Mouse (Mus musculus): ENCODE data around the gene Lim2. TPM values are rescaled to one million over a fixed set of nuclear protein-coding genes. Genes with fewer than 3 reads are reported as not detected.

Lim2 gene
- polyA plus RNA-seq, 1 experiment, result not detected

DNA sequence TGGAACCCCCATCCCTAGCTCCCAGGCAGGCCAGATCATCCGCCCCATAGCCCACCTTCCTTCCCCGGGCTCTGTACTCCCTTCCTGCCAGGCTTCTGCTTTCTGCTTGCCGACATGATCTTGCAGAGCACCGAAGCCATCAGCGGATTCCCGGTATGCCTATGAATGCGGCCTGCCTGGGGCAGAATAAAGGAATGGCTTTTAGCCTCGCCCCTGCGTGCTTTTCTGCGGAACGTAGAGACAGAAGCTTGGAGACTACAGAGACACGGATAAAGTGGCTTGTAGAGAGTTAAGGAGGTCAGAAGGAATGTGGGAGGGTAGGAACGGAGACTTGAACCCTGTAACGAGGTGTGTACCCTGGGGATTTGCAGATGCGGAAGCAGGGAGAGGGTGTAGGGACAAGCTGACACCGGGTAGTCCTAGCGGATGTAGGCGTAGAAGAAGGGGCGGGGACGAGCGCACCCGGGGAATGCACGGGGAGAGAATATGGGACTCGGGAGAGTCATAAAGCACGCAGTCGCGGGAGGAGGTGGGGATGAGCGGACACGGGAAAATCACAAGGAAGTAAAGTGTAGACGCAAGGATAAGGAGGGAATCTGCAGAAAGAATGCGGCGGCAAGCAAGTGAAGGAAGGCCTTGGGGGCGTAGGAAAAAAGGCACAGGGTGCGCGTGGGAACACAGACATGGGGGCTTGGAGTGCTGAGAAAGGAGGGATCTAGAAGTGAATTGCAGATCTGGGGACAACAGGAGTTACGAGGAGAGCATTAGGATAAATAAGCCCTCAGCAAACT, 15.9 kb downstream of the Lim2 start:
- Histone ChIP-seq H3K4me1 (ENCODE audit: control insufficient read depth, insufficient read depth, low read length) (peaks cover 22% of the 10 kb centered on the region), H3K27ac (ENCODE audit: insufficient read depth, low read depth, low read length) (peak overlapping the region; percentile 100), H3K36me3 (ENCODE audit: control insufficient read depth, insufficient read depth, low read length) (no peaks in the 10 kb centered on the region), H3K27me3 (replicated peaks; ENCODE audit: control insufficient read depth, insufficient read depth, low read length) (no peaks in the 10 kb centered on the region), H3K4me3 (ENCODE audit: insufficient read depth, low read depth, low read length) (peak overlapping the region; percentile 71)
- DNase-seq, result peak; percentile 92
- WGBS, result 1% methylated on average over 36 of the region's 36 CpGs
- no peak for TF ChIP-seq CTCF (conservative IDR thresholded peaks at IDR 0.05; ENCODE audit: insufficient read depth, insufficient read length, low read depth, low read length)
- TF ChIP-seq POLR2A (IDR thresholded peaks at IDR 0.05; ENCODE audit: low read depth, low read length), result peak; percentile 64

DNA sequence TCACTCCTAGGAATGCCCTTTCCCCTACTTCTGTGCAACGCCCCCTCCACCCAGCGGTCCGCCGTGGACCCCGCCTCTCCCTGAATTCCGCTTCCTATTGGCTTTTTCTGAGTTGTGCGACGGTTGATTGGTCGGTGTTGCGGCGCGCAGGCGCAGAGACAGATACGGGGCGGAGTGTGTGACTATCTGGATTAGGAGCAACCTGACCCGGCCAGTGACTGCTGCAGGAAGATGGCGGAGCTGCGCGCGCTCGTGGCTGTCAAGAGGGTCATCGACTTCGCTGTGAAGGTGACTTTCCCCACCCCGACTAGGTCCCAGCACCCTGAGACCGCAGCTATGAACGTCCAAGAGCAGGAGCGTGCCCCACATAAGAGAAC, 16.4 kb downstream of the Lim2 start, which contains the start of the genes Etfb and Gm45233:
Etfb (plus strand) TSS at position 167 of the 377 bp plus-strand sequence.
Gm45233 (plus strand) TSS at position 212 of the 377 bp plus-strand sequence.
- DNase-seq, result peak; percentile 99
- Histone ChIP-seq H3K36me3 (ENCODE audit: control insufficient read depth, insufficient read depth, low read length) (no peaks in the 10 kb centered on the region), H3K4me3 (ENCODE audit: insufficient read depth, low read depth, low read length) (peak within 1 kb of the TSS; percentile 77), H3K4me1 (ENCODE audit: control insufficient read depth, insufficient read depth, low read length) (peaks cover 24% of the 10 kb centered on the region), H3K27ac (ENCODE audit: insufficient read depth, low read depth, low read length) (peak within 1 kb of the TSS; percentile 100), H3K27me3 (replicated peaks; ENCODE audit: control insufficient read depth, insufficient read depth, low read length) (no peaks in the 10 kb centered on the region)
- no peak for TF ChIP-seq CTCF (conservative IDR thresholded peaks at IDR 0.05; ENCODE audit: insufficient read depth, insufficient read length, low read depth, low read length)
- TF ChIP-seq POLR2A (IDR thresholded peaks at IDR 0.05; ENCODE audit: low read depth, low read length), result peak; percentile 96
- WGBS, result under 1% methylated on average over 27 of the region's 27 CpGs

DNA sequence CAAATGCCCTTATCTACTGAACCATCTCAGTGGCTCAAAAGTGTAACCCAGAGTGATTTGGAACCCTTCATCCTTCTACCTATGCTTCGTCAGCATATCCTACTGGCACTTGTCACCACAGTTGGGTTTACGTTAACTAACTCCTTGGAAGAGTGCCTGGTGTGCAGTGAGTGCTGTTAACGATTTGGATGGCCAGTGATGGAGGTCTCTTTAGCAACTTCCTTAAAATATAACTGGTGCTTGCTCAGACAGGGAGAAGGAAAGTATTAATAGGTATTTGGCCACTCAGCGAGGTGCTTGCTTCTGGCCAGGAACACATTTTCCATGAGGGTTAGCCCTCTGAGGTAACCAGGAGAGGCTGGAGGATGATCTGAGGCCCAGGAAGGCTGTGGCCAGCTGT, 20.3 kb downstream of the Lim2 start:
- TF ChIP-seq POLR2A (IDR thresholded peaks at IDR 0.05; ENCODE audit: low read depth, low read length) (no peak), CTCF (conservative IDR thresholded peaks at IDR 0.05; ENCODE audit: insufficient read depth, insufficient read length, low read depth, low read length) (no peak)
- WGBS, result 27% methylated on average over 4 of the region's 4 CpGs
- peaks cover 34% of the 10 kb centered on the region for H3K4me1 ChIP-seq (ENCODE audit: control insufficient read depth, insufficient read depth, low read length)
- H3K27ac ChIP-seq (ENCODE audit: insufficient read depth, low read depth, low read length), result peak overlapping the region; percentile 51; the same call in 1 of the 2 replicates
- no peaks in the 10 kb centered on the region for H3K27me3 ChIP-seq (replicated peaks; ENCODE audit: control insufficient read depth, insufficient read depth, low read length)
- H3K36me3 ChIP-seq (ENCODE audit: control insufficient read depth, insufficient read depth, low read length), result no peaks in the 10 kb centered on the region; the same call in 1 of the 2 replicates
- peak; percentile 95 for DNase-seq
- H3K4me3 ChIP-seq (ENCODE audit: insufficient read depth, low read depth, low read length), result no peak overlapping the region

DNA sequence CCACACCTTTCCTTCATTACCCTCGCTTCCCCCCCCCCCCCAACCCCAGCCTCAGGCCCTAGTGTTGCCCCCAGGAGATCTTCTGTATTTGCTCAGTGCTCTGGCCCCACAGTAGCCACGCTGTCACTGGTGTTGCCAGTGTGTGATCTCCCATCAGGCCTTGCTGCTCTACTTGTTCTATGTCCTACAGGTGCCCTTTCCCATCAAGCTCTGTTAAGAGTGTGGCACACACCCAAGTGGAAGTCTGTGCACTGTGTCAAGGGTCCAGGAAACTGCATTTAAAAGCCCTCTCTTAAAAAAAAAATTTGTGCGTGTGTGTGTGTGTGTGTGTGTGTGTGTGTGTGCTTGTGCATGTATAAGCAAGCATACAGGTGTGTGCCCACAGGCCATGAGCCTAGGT, 20.8 kb downstream of the Lim2 start:
- Histone ChIP-seq H3K27me3 (replicated peaks; ENCODE audit: control insufficient read depth, insufficient read depth, low read length) (no peaks in the 10 kb centered on the region), H3K27ac (ENCODE audit: insufficient read depth, low read depth, low read length) (peak overlapping the region; percentile 51), H3K4me3 (ENCODE audit: insufficient read depth, low read depth, low read length) (no peak overlapping the region), H3K36me3 (ENCODE audit: control insufficient read depth, insufficient read depth, low read length) (no peaks in the 10 kb centered on the region; the same call in 1 of the 2 replicates), H3K4me1 (ENCODE audit: control insufficient read depth, insufficient read depth, low read length) (peaks cover 38% of the 10 kb centered on the region)
- TF ChIP-seq CTCF (conservative IDR thresholded peaks at IDR 0.05; ENCODE audit: insufficient read depth, insufficient read length, low read depth, low read length), result no peak
- no peak for TF ChIP-seq POLR2A (IDR thresholded peaks at IDR 0.05; ENCODE audit: low read depth, low read length)
- DNase-seq, result peak; percentile 77
- WGBS, result 47% methylated on average over 3 of the region's 3 CpGs

DNA sequence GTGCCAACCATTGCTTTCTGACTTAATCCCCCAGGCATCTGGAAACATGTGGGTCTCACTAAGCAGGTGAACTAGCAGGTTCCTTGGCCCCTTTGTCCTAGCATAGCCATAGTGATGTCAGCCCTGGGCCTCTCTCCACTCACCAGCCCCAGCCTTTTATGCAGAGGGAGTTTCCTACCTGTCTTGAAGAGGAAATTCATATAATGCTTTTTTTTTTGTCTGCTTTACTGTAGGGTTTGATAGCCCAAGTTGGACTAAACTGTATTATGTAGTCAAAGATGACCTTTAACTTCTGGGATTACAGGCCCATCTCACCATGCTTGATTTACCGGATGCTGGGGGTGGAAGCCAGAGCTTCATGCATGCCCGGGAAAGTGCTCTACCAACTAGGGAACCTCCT, 22.3 kb downstream of the Lim2 start:
- DNase-seq, result no peak
- Histone ChIP-seq H3K27ac (ENCODE audit: insufficient read depth, low read depth, low read length) (peak overlapping the region; percentile 8; the same call in 1 of the 2 replicates), H3K4me3 (ENCODE audit: insufficient read depth, low read depth, low read length) (no peak overlapping the region), H3K27me3 (replicated peaks; ENCODE audit: control insufficient read depth, insufficient read depth, low read length) (no peaks in the 10 kb centered on the region), H3K4me1 (ENCODE audit: control insufficient read depth, insufficient read depth, low read length) (peaks cover 45% of the 10 kb centered on the region), H3K36me3 (ENCODE audit: control insufficient read depth, insufficient read depth, low read length) (no peaks in the 10 kb centered on the region; the same call in 1 of the 2 replicates)
- TF ChIP-seq CTCF (conservative IDR thresholded peaks at IDR 0.05; ENCODE audit: insufficient read depth, insufficient read length, low read depth, low read length) (no peak), POLR2A (IDR thresholded peaks at IDR 0.05; ENCODE audit: low read depth, low read length) (no peak)
- WGBS, result 61% methylated on average over 2 of the region's 2 CpGs

DNA sequence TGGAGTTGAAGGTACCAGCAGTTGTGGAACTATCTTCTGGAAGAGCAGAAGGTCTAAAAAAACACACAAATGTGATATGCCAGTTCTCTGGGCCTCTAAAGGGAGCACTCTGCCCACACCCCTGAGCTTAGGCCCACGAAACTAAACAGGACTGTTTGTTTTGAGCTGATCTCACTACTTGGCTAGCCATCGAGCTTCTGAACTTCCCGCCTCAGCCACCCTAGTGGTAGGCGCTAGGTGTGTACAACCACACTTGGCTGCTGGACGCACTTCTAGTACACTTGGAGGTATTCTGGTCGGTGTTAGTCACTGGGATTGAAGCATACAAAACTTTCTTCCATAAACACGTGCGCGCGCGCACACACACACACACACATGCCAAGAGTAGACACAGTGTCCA, 24.3 kb downstream of the Lim2 start:
- no peak for DNase-seq
- no peak overlapping the region for H3K4me3 ChIP-seq (ENCODE audit: insufficient read depth, low read depth, low read length)
- peaks cover 1% of the 10 kb centered on the region; the same call in 1 of the 2 replicates for H3K36me3 ChIP-seq (ENCODE audit: control insufficient read depth, insufficient read depth, low read length)
- TF ChIP-seq CTCF (conservative IDR thresholded peaks at IDR 0.05; ENCODE audit: insufficient read depth, insufficient read length, low read depth, low read length), result no peak; the same call in 1 of the 2 replicates
- TF ChIP-seq POLR2A (IDR thresholded peaks at IDR 0.05; ENCODE audit: low read depth, low read length), result no peak
- no peaks in the 10 kb centered on the region for H3K27me3 ChIP-seq (replicated peaks; ENCODE audit: control insufficient read depth, insufficient read depth, low read length)
- peaks cover 39% of the 10 kb centered on the region for H3K4me1 ChIP-seq (ENCODE audit: control insufficient read depth, insufficient read depth, low read length)
- H3K27ac ChIP-seq (ENCODE audit: insufficient read depth, low read depth, low read length), result no peak overlapping the region
- WGBS, result 87% methylated on average over 11 of the region's 11 CpGs

DNA sequence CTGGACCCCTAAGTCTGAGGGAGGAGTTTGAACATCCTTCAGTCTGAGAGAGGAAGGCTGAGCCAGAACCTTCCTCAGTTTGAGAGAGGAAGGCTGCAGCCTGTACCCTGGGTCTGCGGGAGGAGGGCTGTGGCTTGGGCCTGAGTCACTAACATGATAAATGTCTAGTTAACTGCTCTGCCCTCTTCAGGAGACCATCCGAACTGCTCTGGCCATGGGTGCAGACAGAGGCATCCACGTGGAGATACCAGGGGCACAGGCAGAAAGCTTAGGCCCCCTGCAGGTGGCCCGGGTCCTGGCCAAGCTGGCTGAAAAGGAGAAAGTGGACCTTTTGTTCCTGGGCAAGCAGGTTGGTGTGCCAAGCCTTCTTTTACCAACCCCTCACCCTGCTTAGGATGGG, 25.1 kb downstream of the Lim2 start:
- peaks cover 1% of the 10 kb centered on the region; the same call in 1 of the 2 replicates for H3K36me3 ChIP-seq (ENCODE audit: control insufficient read depth, insufficient read depth, low read length)
- DNase-seq, result no peak

More for the DNA sequence above, 25.1 kb downstream of the Lim2 start:
- H3K27ac ChIP-seq (ENCODE audit: insufficient read depth, low read depth, low read length), result peak overlapping the region; percentile 52; the same call in 1 of the 2 replicates
- H3K4me1 ChIP-seq (ENCODE audit: control insufficient read depth, insufficient read depth, low read length), result peaks cover 35% of the 10 kb centered on the region
- TF ChIP-seq CTCF (conservative IDR thresholded peaks at IDR 0.05; ENCODE audit: insufficient read depth, insufficient read length, low read depth, low read length) (no peak; the same call in 1 of the 2 replicates), POLR2A (IDR thresholded peaks at IDR 0.05; ENCODE audit: low read depth, low read length) (no peak)
- H3K27me3 ChIP-seq (replicated peaks; ENCODE audit: control insufficient read depth, insufficient read depth, low read length), result no peaks in the 10 kb centered on the region
- H3K4me3 ChIP-seq (ENCODE audit: insufficient read depth, low read depth, low read length), result no peak overlapping the region
- WGBS, result 44% methylated on average over 4 of the region's 4 CpGs

Data from kidney, adult 2 months (tissue).